Mouse (Mus musculus) neural tube, embryonic 12.5 days (tissue): Measurements from ENCODE around the gene Grxcr1. TPM values are rescaled to one million over a fixed set of nuclear protein-coding genes. Genes with fewer than 3 reads are reported as not detected.

Experiments
- ATAC-seq: fragments of 200-750 bp; cut with Nextera tagmentation; 2 replicates; pipeline ENCODE4 v1.8.0; 2017; ENCODE audit warnings: low read depth, mild to moderate bottlenecking, moderate TSS enrichment, moderate library complexity; ENCODE audit not compliant: low FRiP score
- H3K27ac ChIP-seq: fragments of 300-500 bp; sonication (generic); 2 replicates; pipeline ENCODE4 v1.5.1; 2016
- H3K27me3 ChIP-seq: fragments of 300-500 bp; sonication (generic); replicated peaks from 2 replicates; pipeline ENCODE4 v1.6.1; 2016; ENCODE audit warnings: mild to moderate bottlenecking
- H3K36me3 ChIP-seq: fragments of 300-500 bp; sonication (generic); 2 replicates; pipeline ENCODE4 v1.6.1; 2016; ENCODE audit warnings: mild to moderate bottlenecking
- H3K4me1 ChIP-seq: fragments of 300-500 bp; sonication (generic); 2 replicates; pipeline ENCODE4 v1.6.1; 2016
- H3K4me2 ChIP-seq: fragments of 300-500 bp; sonication (generic); replicated peaks from 2 replicates; pipeline ENCODE4 v1.6.1; 2016; ENCODE audit warnings: mild to moderate bottlenecking
- H3K4me3 ChIP-seq: fragments of 300-500 bp; sonication (generic); 2 replicates; pipeline ENCODE4 v1.5.1; 2016
- H3K9ac ChIP-seq: fragments of 300-500 bp; sonication (generic); 2 replicates; pipeline ENCODE4 v1.6.1; 2016; ENCODE audit warnings: mild to moderate bottlenecking
- H3K9me3 ChIP-seq: fragments of 300-500 bp; sonication (generic); 2 replicates; pipeline ENCODE4 v1.6.1; 2016; ENCODE audit warnings: mild to moderate bottlenecking
- WGBS: fragments of 180-500 bp; shearing (Covaris S2); methylation state at CpG from one replicate; pipeline ENCODE4 v1.1.7; 2016; 5-methylcytosine and 5-hydroxymethylcytosine counted together
- polyA plus RNA-seq: library from polyadenylated mRNA; unstranded; fragments of >200 nt; fragmentation: Nextera tagmentation; extraction: Ambion mirVana; gene quantifications from 2 replicates; pipeline ENCODE4 v1.2.1, GENCODE M21; 2016

The Grxcr1 gene
- 0.24 TPM in 1 of 2 replicates, not detected in the other for polyA plus RNA-seq

DNA sequence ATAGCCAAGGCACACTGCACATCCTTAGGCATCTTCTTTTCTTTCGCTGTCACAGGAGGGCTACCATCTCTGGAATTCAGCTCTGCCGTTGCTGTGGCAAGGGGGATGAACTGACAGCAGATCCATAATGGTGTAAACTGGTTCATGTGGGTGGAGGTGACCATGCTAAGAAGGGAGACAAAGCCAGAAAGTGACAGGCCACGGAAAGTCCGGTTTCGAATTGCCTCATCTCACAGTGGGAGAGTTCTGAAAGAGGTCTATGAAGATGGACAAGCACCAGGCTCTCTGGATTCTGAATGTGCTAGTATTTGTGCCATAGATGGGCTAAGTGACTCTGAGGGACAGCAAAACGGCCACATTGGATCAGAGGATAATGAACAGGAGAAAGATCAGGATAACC lies at the start of gene Grxcr1:
TSS of gene Grxcr1 (plus strand) at position 92 of the 400 bp plus-strand sequence.
- H3K9ac ChIP-seq: no peak within 1 kb of the TSS
- ATAC-seq: no peak
- H3K36me3 ChIP-seq: no peaks in the 10 kb centered on the region
- no peak within 1 kb of the TSS for H3K27ac ChIP-seq
- no peak within 1 kb of the TSS for H3K4me2 ChIP-seq
- H3K4me3 ChIP-seq: no peak within 1 kb of the TSS
- 85% methylated on average over 6 of the region's 6 CpGs for WGBS
- H3K4me1 ChIP-seq: no peaks in the 10 kb centered on the region
- H3K9me3 ChIP-seq: no peaks in the 10 kb centered on the region
- no peaks in the 10 kb centered on the region for H3K27me3 ChIP-seq

DNA sequence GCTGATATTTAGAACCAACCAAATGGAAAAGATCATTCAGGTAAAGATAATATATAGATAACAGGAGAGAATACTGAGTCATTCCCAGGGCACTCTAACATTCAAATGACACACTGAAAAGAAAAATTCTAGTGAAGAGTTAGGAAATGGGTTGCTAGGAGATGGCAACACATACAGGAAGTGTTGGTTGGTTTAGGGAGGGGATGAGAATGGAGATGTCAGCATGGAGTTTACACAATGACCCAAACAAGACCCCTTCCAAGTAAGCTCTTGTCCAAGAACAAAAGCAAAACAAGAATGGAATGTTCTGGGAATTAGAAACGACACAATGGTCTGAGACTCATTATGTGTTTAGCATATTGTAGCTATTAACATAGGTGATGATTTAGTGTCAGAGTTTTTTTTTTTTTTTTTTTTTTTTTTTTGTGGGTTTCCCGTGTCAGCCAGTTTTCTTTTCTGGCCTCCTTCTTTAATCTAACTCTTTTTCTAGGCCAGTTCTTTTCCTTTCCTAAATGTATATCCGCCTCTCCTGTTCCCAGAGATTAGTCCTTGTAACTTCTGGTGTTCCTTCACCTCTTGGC lies 49.6 kb upstream of the Grxcr1 start:
- Histone ChIP-seq H3K9me3 (no peaks in the 10 kb centered on the region), H3K4me2 (no peak overlapping the region), H3K36me3 (no peaks in the 10 kb centered on the region), H3K4me1 (no peaks in the 10 kb centered on the region), H3K4me3 (no peak overlapping the region), H3K27me3 (no peaks in the 10 kb centered on the region), H3K27ac (no peak overlapping the region), H3K9ac (no peak overlapping the region)
- no peak for ATAC-seq
- 42% methylated on average over 3 of the region's 3 CpGs for WGBS

DNA sequence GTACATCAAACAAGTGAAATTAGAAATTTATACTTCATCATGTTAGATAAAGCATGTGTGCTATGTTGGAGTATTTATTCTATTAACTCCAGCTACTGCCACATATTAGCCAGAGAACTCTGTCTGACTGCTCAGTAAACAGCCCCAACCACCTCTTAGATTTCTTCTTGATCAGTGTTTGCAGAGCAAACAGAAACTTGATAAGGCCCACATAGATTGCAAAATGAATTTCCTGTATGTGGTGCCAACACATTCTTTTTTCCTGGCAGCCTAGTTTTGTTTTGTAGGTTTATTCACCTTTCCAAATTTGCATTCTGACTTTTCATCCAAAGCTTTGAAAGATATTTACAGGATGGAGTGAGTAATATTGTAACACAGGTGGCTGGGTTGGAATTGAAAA lies 41.2 kb upstream of the Grxcr1 start:
- no peak for ATAC-seq
- H3K27ac ChIP-seq: no peak overlapping the region
- no peak overlapping the region for H3K4me2 ChIP-seq
- H3K9ac ChIP-seq: no peak overlapping the region
- H3K9me3 ChIP-seq: no peaks in the 10 kb centered on the region
- no peak overlapping the region for H3K4me3 ChIP-seq
- H3K27me3 ChIP-seq: no peaks in the 10 kb centered on the region
- H3K36me3 ChIP-seq: no peaks in the 10 kb centered on the region
- no peaks in the 10 kb centered on the region for H3K4me1 ChIP-seq

DNA sequence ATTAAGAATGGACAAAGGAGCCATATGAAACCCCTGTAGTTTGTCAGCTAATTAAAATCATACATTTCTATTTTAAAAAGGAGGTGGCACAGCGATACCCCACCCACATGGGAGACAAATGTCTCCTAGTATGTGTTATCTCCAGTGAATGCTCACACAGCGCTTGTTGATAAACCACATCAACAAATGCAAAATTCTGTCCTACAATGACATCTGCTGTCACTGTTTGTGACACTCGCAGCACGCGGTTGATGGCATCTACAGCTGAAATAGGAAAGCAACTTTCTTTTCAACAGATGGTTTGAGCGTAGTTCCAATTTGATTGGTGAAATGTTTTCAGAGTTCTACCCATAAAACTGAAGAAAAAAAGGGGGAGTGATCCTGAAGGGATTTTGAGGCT lies 29.0 kb upstream of the Grxcr1 start:
- H3K9me3 ChIP-seq: no peaks in the 10 kb centered on the region

DNA sequence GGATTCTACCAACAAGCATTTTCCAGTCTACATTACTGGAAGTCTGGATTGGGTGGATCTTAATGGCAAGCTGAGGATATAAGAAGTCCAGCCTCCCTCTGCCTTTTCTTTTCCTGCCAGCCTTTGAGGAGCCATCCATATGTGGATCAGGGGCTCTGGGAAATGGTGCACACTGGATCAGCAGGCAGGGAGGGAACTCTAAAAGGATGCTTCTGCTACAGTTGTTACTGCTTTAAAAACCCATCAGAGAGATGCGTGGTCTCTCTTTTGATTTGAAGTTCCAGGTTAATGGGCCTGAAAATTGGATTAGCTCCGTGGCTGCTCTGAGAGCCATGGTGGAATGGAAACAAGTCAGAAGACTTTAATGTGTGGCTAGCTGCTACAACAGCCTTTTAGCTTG lies 27.7 kb upstream of the Grxcr1 start:
- Histone ChIP-seq H3K36me3 (no peaks in the 10 kb centered on the region), H3K4me1 (0 out of 2 replicates have a peak, but pooled peaks cover 6% of the 10 kb centered on the region), H3K4me2 (no peak overlapping the region), H3K27me3 (no peaks in the 10 kb centered on the region), H3K9ac (no peak overlapping the region), H3K4me3 (no peak overlapping the region), H3K27ac (no peak overlapping the region), H3K9me3 (no peaks in the 10 kb centered on the region)
- WGBS: 18% methylated on average over 2 of the region's 2 CpGs
- ATAC-seq: no peak

More for the DNA sequence above, 29.0 kb upstream of the Grxcr1 start:
- no peak overlapping the region for H3K4me3 ChIP-seq
- 94% methylated on average over 6 of the region's 6 CpGs for WGBS
- no peak overlapping the region for H3K27ac ChIP-seq
- H3K9ac ChIP-seq: no peak overlapping the region
- H3K4me1 ChIP-seq: 0 out of 2 replicates have a peak, but pooled peaks cover 6% of the 10 kb centered on the region
- H3K36me3 ChIP-seq: no peaks in the 10 kb centered on the region
- no peak for ATAC-seq
- H3K4me2 ChIP-seq: no peak overlapping the region
- no peaks in the 10 kb centered on the region for H3K27me3 ChIP-seq

DNA sequence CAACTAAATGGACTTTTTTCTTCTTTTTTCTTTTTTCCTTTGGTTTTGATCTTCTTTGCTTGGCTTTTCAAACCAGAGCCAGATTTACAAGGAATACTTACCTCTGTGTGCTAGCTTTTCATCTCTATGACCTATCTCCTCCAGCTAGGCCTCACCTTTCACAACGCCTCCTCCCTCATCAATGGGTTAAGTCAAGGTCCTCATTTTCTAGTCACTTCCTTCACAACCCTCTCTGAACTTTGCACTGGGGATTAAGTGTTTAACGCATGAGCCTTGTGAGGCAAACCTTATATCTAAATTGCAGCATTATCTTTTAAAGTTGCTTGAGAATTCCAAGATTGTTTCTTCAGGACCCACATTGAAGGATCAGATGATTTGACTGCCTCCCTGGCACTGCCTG lies 27.2 kb upstream of the Grxcr1 start:
- 72% methylated on average over 2 of the region's 2 CpGs for WGBS
- Histone ChIP-seq H3K36me3 (no peaks in the 10 kb centered on the region), H3K4me2 (no peak overlapping the region), H3K9me3 (no peaks in the 10 kb centered on the region), H3K4me1 (0 out of 2 replicates have a peak, but pooled peaks cover 6% of the 10 kb centered on the region), H3K4me3 (no peak overlapping the region), H3K27ac (no peak overlapping the region), H3K9ac (no peak overlapping the region), H3K27me3 (no peaks in the 10 kb centered on the region)
- ATAC-seq: no peak

DNA sequence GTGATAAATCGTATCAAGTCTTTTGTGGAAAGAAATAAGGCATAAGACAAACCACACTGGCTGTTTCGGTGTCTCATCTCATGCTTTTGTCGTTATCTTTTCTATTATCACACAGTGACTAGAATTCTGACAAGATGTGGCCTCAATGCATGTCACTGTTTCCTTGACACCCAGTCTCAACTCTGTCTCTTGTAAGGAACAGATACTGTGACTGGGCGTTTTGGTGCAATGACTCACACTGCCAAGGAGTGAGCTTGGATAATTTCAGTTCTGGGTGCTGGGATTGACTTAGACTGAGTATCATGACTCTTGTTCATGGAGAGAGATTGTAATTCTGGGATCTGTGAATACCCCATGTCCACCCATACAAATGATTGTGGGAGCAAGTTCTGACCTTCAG lies 24.6 kb upstream of the Grxcr1 start:
- H3K4me2 ChIP-seq: no peak overlapping the region
- H3K4me3 ChIP-seq: no peak overlapping the region
- H3K4me1 ChIP-seq: 0 out of 2 replicates have a peak, but pooled peaks cover 6% of the 10 kb centered on the region
- ATAC-seq: no peak
- no peaks in the 10 kb centered on the region for H3K9me3 ChIP-seq
- H3K27me3 ChIP-seq: no peaks in the 10 kb centered on the region
- H3K27ac ChIP-seq: no peak overlapping the region
- no peak overlapping the region for H3K9ac ChIP-seq
- H3K36me3 ChIP-seq: no peaks in the 10 kb centered on the region
- WGBS: 92% methylated on average over 4 of the region's 4 CpGs

DNA sequence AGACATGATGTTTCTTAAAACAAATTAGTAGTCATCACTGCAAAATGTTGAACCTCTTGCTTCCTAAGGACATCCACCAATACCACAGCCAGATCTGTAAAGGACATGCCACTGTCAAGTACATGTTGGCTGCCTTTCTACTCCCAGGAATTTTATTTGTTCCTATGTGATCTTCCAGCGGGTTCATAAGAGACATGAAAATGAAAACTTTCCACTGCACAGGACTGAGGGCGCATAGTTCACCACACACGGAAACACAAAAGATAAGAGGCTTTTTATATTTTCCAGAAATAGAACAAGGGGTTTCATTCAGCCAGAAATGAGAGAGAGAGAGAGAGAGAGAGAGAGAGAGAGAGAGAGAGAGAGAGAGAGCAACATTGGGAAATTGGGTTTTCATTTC lies 20.1 kb upstream of the Grxcr1 start:
- 84% methylated on average over 3 of the region's 3 CpGs for WGBS
- no peak for ATAC-seq
- no peaks in the 10 kb centered on the region for H3K9me3 ChIP-seq
- H3K4me2 ChIP-seq: no peak overlapping the region
- no peak overlapping the region for H3K4me3 ChIP-seq
- no peak overlapping the region for H3K9ac ChIP-seq
- no peaks in the 10 kb centered on the region for H3K27me3 ChIP-seq
- no peaks in the 10 kb centered on the region for H3K36me3 ChIP-seq
- no peaks in the 10 kb centered on the region for H3K4me1 ChIP-seq
- no peak overlapping the region for H3K27ac ChIP-seq

DNA sequence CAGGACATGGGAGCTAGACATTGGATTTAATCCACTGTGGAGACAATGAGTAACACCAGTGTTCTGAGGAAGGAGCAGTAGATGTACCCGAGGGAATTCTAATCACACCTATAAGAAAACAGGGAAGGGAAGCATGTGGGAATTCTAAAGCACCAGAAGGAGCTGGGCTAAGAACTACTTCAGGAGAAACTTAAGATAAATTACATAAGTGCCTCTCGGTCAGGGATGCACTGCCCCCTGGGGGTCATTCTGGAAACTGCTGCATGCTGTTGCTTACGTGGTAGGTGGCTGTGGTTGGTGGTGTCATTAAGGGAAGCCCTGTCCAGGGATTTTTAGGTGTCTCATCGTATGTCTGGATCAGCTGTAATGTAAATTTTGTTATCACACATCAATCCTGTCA lies 19.0 kb upstream of the Grxcr1 start:
- ATAC-seq: peak; percentile 53; the same call in 1 of the 2 replicates
- WGBS: 22% methylated on average over 4 of the region's 4 CpGs

GRCm38 (mm10) chr5:68020870-68021269 lies 10.8 kb upstream of the Grxcr1 start:
- Histone ChIP-seq H3K27me3 (no peaks in the 10 kb centered on the region), H3K36me3 (no peaks in the 10 kb centered on the region), H3K4me1 (no peaks in the 10 kb centered on the region), H3K9me3 (no peaks in the 10 kb centered on the region), H3K4me3 (no peak overlapping the region), H3K27ac (no peak overlapping the region), H3K4me2 (no peak overlapping the region), H3K9ac (no peak overlapping the region)
- no peak for ATAC-seq
- WGBS: 81% methylated on average over 2 of the region's 2 CpGs

More for the DNA sequence above, 19.0 kb upstream of the Grxcr1 start:
- no peaks in the 10 kb centered on the region for H3K27me3 ChIP-seq
- H3K4me3 ChIP-seq: no peak overlapping the region
- H3K4me2 ChIP-seq: no peak overlapping the region
- no peak overlapping the region for H3K9ac ChIP-seq
- H3K36me3 ChIP-seq: no peaks in the 10 kb centered on the region
- no peaks in the 10 kb centered on the region for H3K4me1 ChIP-seq
- H3K9me3 ChIP-seq: no peaks in the 10 kb centered on the region
- no peak overlapping the region for H3K27ac ChIP-seq

GRCm38 (mm10) chr5:68026658-68027422 lies 4.8 kb upstream of the Grxcr1 start:
- Histone ChIP-seq H3K27ac (no peak overlapping the region), H3K4me1 (no peaks in the 10 kb centered on the region), H3K9ac (no peak overlapping the region), H3K4me3 (no peak overlapping the region), H3K36me3 (no peaks in the 10 kb centered on the region), H3K4me2 (no peak overlapping the region), H3K27me3 (no peaks in the 10 kb centered on the region), H3K9me3 (no peaks in the 10 kb centered on the region)
- ATAC-seq: no peak
- WGBS: 53% methylated on average over 2 of the region's 2 CpGs

- Histone ChIP-seq H3K4me3 (no peak overlapping the region), H3K4me1 (no peaks in the 10 kb centered on the region), H3K27ac (no peak overlapping the region), H3K4me2 (no peak overlapping the region), H3K9me3 (no peaks in the 10 kb centered on the region), H3K9ac (no peak overlapping the region), H3K36me3 (no peaks in the 10 kb centered on the region), H3K27me3 (no peaks in the 10 kb centered on the region)
- 89% methylated on average over 4 of the region's 4 CpGs for WGBS
- no peak for ATAC-seq
Observed at GRCm38 (mm10) chr5:68027474-68027873, 4.2 kb upstream of the Grxcr1 start.

GRCm38 (mm10) chr5:68033345-68033744 lies 1.7 kb downstream of the Grxcr1 start:
- Histone ChIP-seq H3K4me3 (no peak overlapping the region), H3K36me3 (no peaks in the 10 kb centered on the region), H3K9ac (no peak overlapping the region), H3K27me3 (no peaks in the 10 kb centered on the region), H3K9me3 (no peaks in the 10 kb centered on the region), H3K27ac (no peak overlapping the region), H3K4me1 (no peaks in the 10 kb centered on the region), H3K4me2 (no peak overlapping the region)
- WGBS: 95% methylated on average over 2 of the region's 2 CpGs
- ATAC-seq: no peak
